Comparison of ENCODE assay signal across 16 mouse cellular contexts in genomic region chr1:75499441-75499840, GRCm38 (mm10). TPM values are rescaled to one million over a fixed set of nuclear protein-coding genes. Genes with fewer than 3 reads are reported as not detected.
DNase-seq lines count a peak whose midpoint lies in the region; ATAC-seq and TF ChIP-seq lines count a peak whose summit lies in the region.
"Had no signal": no experiment of that assay in that cellular context is flagged by ENCODE, and none has a peak within 500 bp of the region (broad histone marks: within the 10 kb centered on the region; RNA-seq: fewer than 3 reads in every experiment).

No protein-coding gene starts in this region.

- no peaks in the 10 kb centered on the region for H3K79me2 ChIP-seq in liver, adult 2 months (ENCODE audit: control insufficient read depth, insufficient read depth, low read length)
- no peaks in the 10 kb centered on the region for H3K79me2 ChIP-seq in C2C12 (ENCODE audit: control insufficient read depth, insufficient read depth)

- no peak for ATAC-seq in forebrain, postnatal 0 days
- no peak for ATAC-seq in liver, embryonic 12.5 days
- no peak for ATAC-seq in hindbrain, embryonic 13.5 days (ENCODE audit: low FRiP score)
- ATAC-seq: midbrain, embryonic 13.5 days; Patski had no signal

- no peak overlapping the region for H3ac ChIP-seq in C2C12 (ENCODE audit: control insufficient read depth, insufficient read length, low read depth)

- no peak overlapping the region for H3K9ac ChIP-seq in forebrain, postnatal 0 days
- no peak overlapping the region for H3K9ac ChIP-seq in liver, adult 2 months (ENCODE audit: low read depth, low read length)
- H3K9ac ChIP-seq in liver, embryonic 12.5 days, result no peak overlapping the region
- H3K9ac ChIP-seq in hindbrain, embryonic 13.5 days, result no peak overlapping the region
- H3K9ac ChIP-seq: midbrain, embryonic 13.5 days had no signal

- H3K79me3 ChIP-seq in C2C12 (ENCODE audit: low read depth), result no peaks in the 10 kb centered on the region

- WGBS in forebrain, postnatal 0 days, result 86% methylated on average over 7 of the region's 7 CpGs
- 87% methylated on average over 7 of the region's 7 CpGs for WGBS in forebrain, embryonic 10.5 days
- 82% methylated on average over 7 of the region's 7 CpGs for WGBS in liver, adult 2 months
- 75% methylated on average over 7 of the region's 7 CpGs for WGBS in liver, embryonic 12.5 days (ENCODE audit: insufficient replicate concordance)
- WGBS in embryonic facial prominence, embryonic 10.5 days, result 78% methylated on average over 7 of the region's 7 CpGs
- WGBS in hindbrain, embryonic 13.5 days, result 86% methylated on average over 7 of the region's 7 CpGs

- no peaks in the 10 kb centered on the region for H3K27me3 ChIP-seq in forebrain, postnatal 0 days (ENCODE audit: insufficient read depth, low read length)
- peaks cover 36% of the 10 kb centered on the region for H3K27me3 ChIP-seq in forebrain, embryonic 10.5 days (ENCODE audit: poor library complexity, severe bottlenecking)
- H3K27me3 ChIP-seq in liver, adult 2 months (ENCODE audit: control insufficient read depth, insufficient read depth, low read length), result peaks cover 4% of the 10 kb centered on the region; the same call in 1 of the 2 replicates
- peaks cover 21% of the 10 kb centered on the region for H3K27me3 ChIP-seq in liver, embryonic 12.5 days (replicated peaks)
- no peaks in the 10 kb centered on the region for H3K27me3 ChIP-seq in C2C12 (ENCODE audit: control insufficient read depth, insufficient read depth, insufficient read length)
- H3K27me3 ChIP-seq in embryonic facial prominence, embryonic 10.5 days (replicated peaks; ENCODE audit: low read depth, poor library complexity, severe bottlenecking), result peaks cover 15% of the 10 kb centered on the region
- peaks cover 18% of the 10 kb centered on the region for H3K27me3 ChIP-seq in hindbrain, embryonic 13.5 days

- peaks cover 35% of the 10 kb centered on the region for H3K36me3 ChIP-seq in forebrain, postnatal 0 days (ENCODE audit: insufficient read depth)
- peaks cover 86% of the 10 kb centered on the region for H3K36me3 ChIP-seq in forebrain, embryonic 10.5 days (replicated peaks)
- no peaks in the 10 kb centered on the region for H3K36me3 ChIP-seq in liver, adult 2 months (ENCODE audit: control insufficient read depth, insufficient read depth, low read length)
- peaks cover 54% of the 10 kb centered on the region for H3K36me3 ChIP-seq in liver, embryonic 12.5 days
- no peaks in the 10 kb centered on the region for H3K36me3 ChIP-seq in C2C12 (ENCODE audit: control insufficient read depth, insufficient read depth)
- H3K36me3 ChIP-seq in embryonic facial prominence, embryonic 10.5 days (replicated peaks), result peaks cover 86% of the 10 kb centered on the region
- peaks cover 67% of the 10 kb centered on the region for H3K36me3 ChIP-seq in hindbrain, embryonic 13.5 days

- TF ChIP-seq POLR2A in liver, adult 2 months (IDR thresholded peaks at IDR 0.05; ENCODE audit: extremely low read depth, insufficient read depth, low read length), result no peak

- no peak overlapping the region for H3K27ac ChIP-seq in forebrain, postnatal 0 days (ENCODE audit: low read depth, low read length)
- no peak overlapping the region for H3K27ac ChIP-seq in forebrain, embryonic 10.5 days
- no peak overlapping the region for H3K27ac ChIP-seq in liver, adult 2 months (replicated peaks; ENCODE audit: insufficient read depth, low read depth, low read length)
- no peak overlapping the region for H3K27ac ChIP-seq in liver, embryonic 12.5 days
- no peak overlapping the region for H3K27ac ChIP-seq in embryonic facial prominence, embryonic 10.5 days (replicated peaks)
- no peak overlapping the region for H3K27ac ChIP-seq in hindbrain, embryonic 13.5 days
- H3K27ac ChIP-seq: macrophage; midbrain, embryonic 13.5 days had no signal

- 0 out of 2 replicates have a peak, but pooled peaks cover 3% of the 10 kb centered on the region for H3K4me1 ChIP-seq in forebrain, postnatal 0 days (ENCODE audit: insufficient read depth)
- H3K4me1 ChIP-seq in forebrain, embryonic 10.5 days, result peaks cover 20% of the 10 kb centered on the region
- no peaks in the 10 kb centered on the region for H3K4me1 ChIP-seq in liver, adult 2 months (ENCODE audit: control insufficient read depth, insufficient read depth, low read length)
- peaks cover 7% of the 10 kb centered on the region; the same call in 1 of the 2 replicates for H3K4me1 ChIP-seq in liver, embryonic 12.5 days
- peaks cover 23% of the 10 kb centered on the region for H3K4me1 ChIP-seq in embryonic facial prominence, embryonic 10.5 days
- peaks cover 11% of the 10 kb centered on the region for H3K4me1 ChIP-seq in hindbrain, embryonic 13.5 days (replicated peaks)

- H3K9me3 ChIP-seq in forebrain, postnatal 0 days (ENCODE audit: low read length), result no peaks in the 10 kb centered on the region
- no peaks in the 10 kb centered on the region for H3K9me3 ChIP-seq in forebrain, embryonic 10.5 days
- H3K9me3 ChIP-seq in liver, embryonic 12.5 days (replicated peaks), result no peaks in the 10 kb centered on the region
- H3K9me3 ChIP-seq in embryonic facial prominence, embryonic 10.5 days, result no peaks in the 10 kb centered on the region
- no peaks in the 10 kb centered on the region for H3K9me3 ChIP-seq in hindbrain, embryonic 13.5 days
- H3K9me3 ChIP-seq: midbrain, embryonic 13.5 days had no signal

- H3K4me3 ChIP-seq in forebrain, postnatal 0 days (ENCODE audit: low read depth, low read length), result no peak overlapping the region
- no peak overlapping the region for H3K4me3 ChIP-seq in forebrain, embryonic 10.5 days
- no peak overlapping the region for H3K4me3 ChIP-seq in liver, adult 2 months (ENCODE audit: insufficient read depth, low read depth, low read length)
- no peak overlapping the region for H3K4me3 ChIP-seq in liver, embryonic 12.5 days
- H3K4me3 ChIP-seq in C2C12 (ENCODE audit: insufficient read depth, poor library complexity, severe bottlenecking), result no peak overlapping the region
- H3K4me3 ChIP-seq in embryonic facial prominence, embryonic 10.5 days, result no peak overlapping the region
- H3K4me3 ChIP-seq in hindbrain, embryonic 13.5 days, result no peak overlapping the region
- H3K4me3 ChIP-seq: midbrain, embryonic 13.5 days had no signal

- no peak overlapping the region for H3K4me2 ChIP-seq in forebrain, postnatal 0 days (ENCODE audit: low read depth)
- H3K4me2 ChIP-seq in liver, embryonic 12.5 days, result no peak overlapping the region
- H3K4me2 ChIP-seq in hindbrain, embryonic 13.5 days, result no peak overlapping the region
- H3K4me2 ChIP-seq: midbrain, embryonic 13.5 days had no signal

- peak; percentile 12; the same call in 1 of the 2 replicates for TF ChIP-seq CTCF in forebrain, postnatal 0 days (IDR thresholded peaks at IDR 0.05; ENCODE audit: low read depth)
- peak; percentile 49 for TF ChIP-seq CTCF in liver, adult 2 months (IDR thresholded peaks at IDR 0.05; ENCODE audit: low read depth, low read length)
- peak; percentile 10 for TF ChIP-seq CTCF in C2C12 (IDR thresholded peaks at IDR 0.05; ENCODE audit: control insufficient read depth, insufficient read depth, insufficient read length)

- DNase-seq in forebrain, postnatal 0 days, result no peak
- no peak for DNase-seq in forebrain, embryonic 10.5 days (ENCODE audit: extremely low spot score, low spot score)
- no peak for DNase-seq in liver, adult 2 months (ENCODE audit: extremely low read depth, low read depth, low spot score)
- peak; percentile 9 for DNase-seq in embryonic facial prominence, embryonic 10.5 days (ENCODE audit: low spot score)
- DNase-seq in right cerebral cortex, postnatal 14 days, result no peak
- DNase-seq: adrenal gland, adult 2 months; cerebellum, postnatal 10 days; heart, postnatal 4 days; kidney, postnatal 4 days; thymus, postnatal 4 days had no signal

RNA-seq across cellular contexts. Expression of gene Obsl1, which starts 6.8 kb away (rescaled TPM):
- 28.4 and 43.7 TPM in 2 replicates for total RNA-seq in forebrain, postnatal 0 days (2014; rRNA removed)
- polyA plus RNA-seq in forebrain, postnatal 0 days (2015; fragmentation: Nextera tagmentation; extraction: Ambion mirVana), result 18.7 and 22.9 TPM in 2 replicates
- polyA plus RNA-seq in forebrain, embryonic 10.5 days (2016; fragmentation: Nextera tagmentation; extraction: Ambion mirVana), result 34.5 and 35.8 TPM in 2 replicates
- total RNA-seq in liver, adult 2 months (2014; rRNA removed), result 0.65 and 1.5 TPM in 2 replicates
- polyA plus RNA-seq in liver, adult 2 months (2012; rRNA removed), result 0.51 and 1.3 TPM in 2 replicates
- polyA plus RNA-seq in liver, embryonic 12.5 days (2016; fragmentation: Nextera tagmentation; extraction: Ambion mirVana), result 25.2 and 27.9 TPM in 2 replicates
- polyA plus RNA-seq in C2C12 (2012; fragmentation: generic; extraction: Trizol), result 31.6 TPM
- 57.9 and 63.0 TPM in 2 replicates for polyA plus RNA-seq in embryonic facial prominence, embryonic 10.5 days (2016; fragmentation: Nextera tagmentation; extraction: Ambion mirVana)
- polyA plus RNA-seq in hindbrain, embryonic 13.5 days (2015; fragmentation: Nextera tagmentation; extraction: Ambion mirVana), result 21.0 and 22.8 TPM in 2 replicates
- polyA plus RNA-seq: macrophage had no signal

RNA-seq across cellular contexts. Expression of gene Inha, which starts 7.4 kb away (rescaled TPM):
- 24.5 and 26.6 TPM in 2 replicates for total RNA-seq in forebrain, postnatal 0 days (2014; rRNA removed)
- polyA plus RNA-seq in forebrain, postnatal 0 days (2015; fragmentation: Nextera tagmentation; extraction: Ambion mirVana), result 19.6 and 24.8 TPM in 2 replicates
- polyA plus RNA-seq in forebrain, embryonic 10.5 days (2016; fragmentation: Nextera tagmentation; extraction: Ambion mirVana), result 2.7 and 2.9 TPM in 2 replicates
- total RNA-seq in liver, adult 2 months (2014; rRNA removed), result not detected in 2 replicates
- polyA plus RNA-seq in liver, adult 2 months (2012; rRNA removed), result 0.44 and 0.53 TPM in 2 replicates
- 1.1 and 1.2 TPM in 2 replicates for polyA plus RNA-seq in liver, embryonic 12.5 days (2016; fragmentation: Nextera tagmentation; extraction: Ambion mirVana)
- 0.64 TPM for polyA plus RNA-seq in C2C12 (2012; fragmentation: generic; extraction: Trizol)
- 2.3 and 3.1 TPM in 2 replicates for polyA plus RNA-seq in embryonic facial prominence, embryonic 10.5 days (2016; fragmentation: Nextera tagmentation; extraction: Ambion mirVana)
- 11.5 and 11.7 TPM in 2 replicates for polyA plus RNA-seq in hindbrain, embryonic 13.5 days (2015; fragmentation: Nextera tagmentation; extraction: Ambion mirVana)
- polyA plus RNA-seq: macrophage had no signal

RNA-seq across cellular contexts. Expression of gene Tmem198, which starts 20.1 kb away (rescaled TPM):
- total RNA-seq in forebrain, postnatal 0 days (2014; rRNA removed), result 54.8 and 58.0 TPM in 2 replicates
- 61.2 and 70.8 TPM in 2 replicates for polyA plus RNA-seq in forebrain, postnatal 0 days (2015; fragmentation: Nextera tagmentation; extraction: Ambion mirVana)
- polyA plus RNA-seq in forebrain, embryonic 10.5 days (2016; fragmentation: Nextera tagmentation; extraction: Ambion mirVana), result 4.5 and 6.1 TPM in 2 replicates
- 0.55 TPM in 1 of 2 replicates, not detected in the other for total RNA-seq in liver, adult 2 months (2014; rRNA removed)
- polyA plus RNA-seq in liver, adult 2 months (2012; rRNA removed), result 0.06 and 0.15 TPM in 2 replicates
- polyA plus RNA-seq in liver, embryonic 12.5 days (2016; fragmentation: Nextera tagmentation; extraction: Ambion mirVana), result 0.18 and 0.20 TPM in 2 replicates
- 0.70 TPM for polyA plus RNA-seq in C2C12 (2012; fragmentation: generic; extraction: Trizol)
- polyA plus RNA-seq in embryonic facial prominence, embryonic 10.5 days (2016; fragmentation: Nextera tagmentation; extraction: Ambion mirVana), result 3.3 and 3.5 TPM in 2 replicates
- polyA plus RNA-seq in hindbrain, embryonic 13.5 days (2015; fragmentation: Nextera tagmentation; extraction: Ambion mirVana), result 43.7 and 45.0 TPM in 2 replicates
- polyA plus RNA-seq: macrophage had no signal

RNA-seq across cellular contexts. Expression of gene Chpf, which starts 20.3 kb away (rescaled TPM):
- total RNA-seq in forebrain, postnatal 0 days (2014; rRNA removed), result 65.9 and 80.4 TPM in 2 replicates
- 55.5 and 56.8 TPM in 2 replicates for polyA plus RNA-seq in forebrain, postnatal 0 days (2015; fragmentation: Nextera tagmentation; extraction: Ambion mirVana)
- polyA plus RNA-seq in forebrain, embryonic 10.5 days (2016; fragmentation: Nextera tagmentation; extraction: Ambion mirVana), result 20.1 and 20.5 TPM in 2 replicates
- 1.4 and 1.9 TPM in 2 replicates for total RNA-seq in liver, adult 2 months (2014; rRNA removed)
- 2.9 and 3.4 TPM in 2 replicates for polyA plus RNA-seq in liver, adult 2 months (2012; rRNA removed)
- polyA plus RNA-seq in liver, embryonic 12.5 days (2016; fragmentation: Nextera tagmentation; extraction: Ambion mirVana), result 13.0 and 14.5 TPM in 2 replicates
- 49.3 TPM for polyA plus RNA-seq in C2C12 (2012; fragmentation: generic; extraction: Trizol)
- polyA plus RNA-seq in embryonic facial prominence, embryonic 10.5 days (2016; fragmentation: Nextera tagmentation; extraction: Ambion mirVana), result 25.3 and 27.0 TPM in 2 replicates
- 32.4 and 33.8 TPM in 2 replicates for polyA plus RNA-seq in hindbrain, embryonic 13.5 days (2015; fragmentation: Nextera tagmentation; extraction: Ambion mirVana)

RNA-seq across cellular contexts. Expression of gene Stk11ip, which starts 21.9 kb away (rescaled TPM):
- 25.8 and 34.7 TPM in 2 replicates for total RNA-seq in forebrain, postnatal 0 days (2014; rRNA removed)
- polyA plus RNA-seq in forebrain, postnatal 0 days (2015; fragmentation: Nextera tagmentation; extraction: Ambion mirVana), result 12.1 and 14.3 TPM in 2 replicates
- polyA plus RNA-seq in forebrain, embryonic 10.5 days (2016; fragmentation: Nextera tagmentation; extraction: Ambion mirVana), result 33.2 and 33.5 TPM in 2 replicates
- total RNA-seq in liver, adult 2 months (2014; rRNA removed), result 3.2 and 3.3 TPM in 2 replicates
- polyA plus RNA-seq in liver, adult 2 months (2012; rRNA removed), result 5.4 and 7.8 TPM in 2 replicates
- polyA plus RNA-seq in liver, embryonic 12.5 days (2016; fragmentation: Nextera tagmentation; extraction: Ambion mirVana), result 10.2 and 10.5 TPM in 2 replicates
- polyA plus RNA-seq in C2C12 (2012; fragmentation: generic; extraction: Trizol), result 7.4 TPM
- 31.7 and 33.4 TPM in 2 replicates for polyA plus RNA-seq in embryonic facial prominence, embryonic 10.5 days (2016; fragmentation: Nextera tagmentation; extraction: Ambion mirVana)
- polyA plus RNA-seq in hindbrain, embryonic 13.5 days (2015; fragmentation: Nextera tagmentation; extraction: Ambion mirVana), result 18.6 and 20.7 TPM in 2 replicates
